ENCODE assay signal across 9 mouse cellular contexts in the genomic region with DNA sequence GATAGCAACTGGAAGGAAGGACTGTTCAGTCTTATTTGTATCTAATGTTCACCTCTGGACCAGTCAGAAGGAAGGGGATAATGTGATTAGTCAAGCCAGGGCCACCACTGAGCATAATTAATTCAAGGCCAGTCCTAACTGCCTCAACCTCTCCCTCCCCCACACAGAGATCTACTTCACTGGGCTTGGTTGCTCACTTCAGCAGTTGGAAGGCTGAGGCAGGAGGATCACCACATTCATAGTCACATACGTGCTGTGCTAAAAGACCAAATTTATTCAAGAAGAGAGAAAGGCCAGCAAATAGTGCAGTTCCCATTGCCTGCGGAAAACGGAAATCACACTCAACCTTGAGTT. TPM values are rescaled to one million over a fixed set of nuclear protein-coding genes. Genes with fewer than 3 reads are reported as not detected.
A peak's percentile ranks its signal among the peaks of the same experiment; 100 is the strongest.
DNase-seq lines count a peak whose midpoint lies in the region; ATAC-seq lines count a peak whose summit lies in the region.
"Had no signal": no experiment of that assay in that cellular context is flagged by ENCODE, and none has a peak within 500 bp of the region (broad histone marks: within the 10 kb centered on the region; RNA-seq: fewer than 3 reads in every experiment).

No protein-coding gene starts in this region.

- no peak for ATAC-seq in heart, embryonic 14.5 days (ENCODE audit: insufficient number of reproducible peaks, insufficient read depth, low FRiP score, low read depth)
- no peak for ATAC-seq in hindbrain, embryonic 14.5 days (ENCODE audit: low FRiP score)

- peaks cover 8 to 9% of the 10 kb centered on the region in 2 experiments; a peak in 3 of 4 replicates for H3K4me1 ChIP-seq in heart, embryonic 14.5 days (ENCODE audit: control insufficient read depth in 2 of 2, insufficient read depth in 2 of 2, low read length in 2 of 2)
- peaks cover 18% of the 10 kb centered on the region for H3K4me1 ChIP-seq in hindbrain, embryonic 14.5 days (replicated peaks; ENCODE audit: control insufficient read depth, insufficient read depth, low read length)
- H3K4me1 ChIP-seq in midbrain, embryonic 10.5 days = peaks cover 22% of the 10 kb centered on the region

- peak overlapping the region; percentile 60 to 71 for H3K4me3 ChIP-seq in heart, embryonic 14.5 days (ENCODE audit: control insufficient read depth in 1 of 2, insufficient read depth in 1 of 2, low read depth in 1 of 2, low read length in 2 of 2)
- peak overlapping the region; percentile 77 for H3K4me3 ChIP-seq in hindbrain, embryonic 14.5 days (replicated peaks; ENCODE audit: low read length)
- H3K4me3 ChIP-seq in midbrain, embryonic 10.5 days = peak overlapping the region; percentile 78

- peaks cover 13% of the 10 kb centered on the region; the same call in 1 of the 2 replicates for H3K36me3 ChIP-seq in heart, embryonic 14.5 days (ENCODE audit: control insufficient read depth, insufficient read depth, low read length)
- peaks cover 6% of the 10 kb centered on the region; the same call in 1 of the 2 replicates for H3K36me3 ChIP-seq in hindbrain, embryonic 14.5 days (replicated peaks; ENCODE audit: control insufficient read depth, insufficient read depth)
- H3K36me3 ChIP-seq in midbrain, embryonic 10.5 days = peaks cover 13% of the 10 kb centered on the region

- no peak for DNase-seq in heart, postnatal 14 days
- peak; percentile 83 for DNase-seq in R1 (ENCODE audit: low read depth, low spot score)
- peak; percentile 51 for DNase-seq in hindbrain, embryonic 14.5 days (ENCODE audit: low spot score)
- no peak for DNase-seq in midbrain, embryonic 10.5 days (ENCODE audit: low spot score)
- no peak for DNase-seq in left cerebral cortex, adult 8-10 months (ENCODE audit: low spot score in 2 of 2)
- DNase-seq in frontal cortex, postnatal 25 days (ENCODE audit: low spot score in 2 of 2) = no peak
- DNase-seq in thymus, postnatal 10 days (ENCODE audit: low spot score in 2 of 2) = no peak

- H3K9me3 ChIP-seq in heart, embryonic 14.5 days (ENCODE audit: control insufficient read depth, low read length) = no peaks in the 10 kb centered on the region
- H3K9me3 ChIP-seq in hindbrain, embryonic 14.5 days (ENCODE audit: control insufficient read depth, low read length) = no peaks in the 10 kb centered on the region
- no peaks in the 10 kb centered on the region for H3K9me3 ChIP-seq in midbrain, embryonic 10.5 days (replicated peaks)

- peak overlapping the region; percentile 79 for H3K4me2 ChIP-seq in heart, embryonic 14.5 days (ENCODE audit: low read length)
- H3K4me2 ChIP-seq in hindbrain, embryonic 14.5 days (replicated peaks) = peak overlapping the region; percentile 84

- H3K27ac ChIP-seq in heart, embryonic 14.5 days (replicated peaks in 1 of 2; ENCODE audit: control insufficient read depth in 1 of 2, insufficient read depth in 1 of 2, low read depth in 2 of 2, low read length in 2 of 2) = peak overlapping the region; percentile 85 to 88; a peak in 3 of 4 replicates
- peak overlapping the region; percentile 83 for H3K27ac ChIP-seq in hindbrain, embryonic 14.5 days
- peak overlapping the region; percentile 93 for H3K27ac ChIP-seq in midbrain, embryonic 10.5 days (replicated peaks)

- peak overlapping the region; percentile 81 for H3K9ac ChIP-seq in heart, embryonic 14.5 days (ENCODE audit: low read length)
- H3K9ac ChIP-seq in hindbrain, embryonic 14.5 days = peak overlapping the region; percentile 83

- 31% methylated on average over 3 of the region's 3 CpGs for WGBS in heart, embryonic 14.5 days
- 27% methylated on average over 3 of the region's 3 CpGs for WGBS in hindbrain, embryonic 14.5 days
- WGBS in midbrain, embryonic 10.5 days = 32% methylated on average over 3 of the region's 3 CpGs

- intact Hi-C loops in heart, postnatal 14 days (cut with DNase I) = no loop called here

- no peaks in the 10 kb centered on the region for H3K27me3 ChIP-seq in heart, embryonic 14.5 days (ENCODE audit: control insufficient read depth, insufficient read depth, low read length)
- no peaks in the 10 kb centered on the region for H3K27me3 ChIP-seq in hindbrain, embryonic 14.5 days (ENCODE audit: control insufficient read depth, insufficient read depth, low read length)
- H3K27me3 ChIP-seq in midbrain, embryonic 10.5 days (ENCODE audit: low read depth, poor library complexity, severe bottlenecking) = no peaks in the 10 kb centered on the region
- H3K27me3 ChIP-seq: Patski had no signal

RNA-seq across cellular contexts. Expression of gene Zfp3, which starts 0.5 kb away (rescaled TPM):
- 9.3 and 9.9 TPM in 2 replicates for polyA plus RNA-seq in heart, embryonic 14.5 days (2014; fragmentation: Nextera tagmentation; extraction: Ambion mirVana)
- total RNA-seq in heart, postnatal 14 days (2021) = 1 to 10 TPM; 8.3 to 8.7 TPM
- polyA plus RNA-seq in hindbrain, embryonic 14.5 days (2014; fragmentation: Nextera tagmentation; extraction: Ambion mirVana) = 16.9 and 18.1 TPM in 2 replicates
- 6.9 and 10.2 TPM in 2 replicates for polyA plus RNA-seq in midbrain, embryonic 10.5 days (2016; fragmentation: Nextera tagmentation; extraction: Ambion mirVana)
- 10 to 100 TPM; 16.7 to 20.5 (median 20.0) TPM for total RNA-seq in left cerebral cortex, adult 8-10 months (2022)

RNA-seq across cellular contexts. Expression of gene Scimp, which starts 48.8 kb away (rescaled TPM):
- 0.50 and 0.62 TPM in 2 replicates for polyA plus RNA-seq in heart, embryonic 14.5 days (2014; fragmentation: Nextera tagmentation; extraction: Ambion mirVana)
- total RNA-seq in heart, postnatal 14 days (2021) = under 1 TPM; 0.29 to 0.55 TPM
- not detected in 2 replicates for polyA plus RNA-seq in hindbrain, embryonic 14.5 days (2014; fragmentation: Nextera tagmentation; extraction: Ambion mirVana)
- not detected in 2 replicates for polyA plus RNA-seq in midbrain, embryonic 10.5 days (2016; fragmentation: Nextera tagmentation; extraction: Ambion mirVana)
- total RNA-seq in left cerebral cortex, adult 8-10 months (2022) = under 1 TPM in 1 of 4 experiments, not detected in 3; 0.53 TPM

Comparison
In these comparisons a context has a peak if more than half of its experiments do, and no peak if none do; other contexts are left out.
1. DNase-seq: peak in R1 (single experiment) and hindbrain, embryonic 14.5 days (single experiment); none in heart, postnatal 14 days (0 of 2), midbrain, embryonic 10.5 days (single experiment), left cerebral cortex, adult 8-10 months (0 of 2), frontal cortex, postnatal 25 days (0 of 2) and thymus, postnatal 10 days (0 of 2).
2. Peak in every context shown above with its lines, with median percentiles within 50 percentile points of each other: H3K27ac ChIP-seq and H3K4me3 ChIP-seq.